Mouse (Mus musculus): ENCODE results near the gene Rasgef1b.

- no peak for TF ChIP-seq E2F4 (IDR thresholded peaks at IDR 0.05; ENCODE audit: insufficient replicate concordance, low read depth, low read length)
- no peak for TF ChIP-seq BHLHE40 (IDR thresholded peaks at IDR 0.05; ENCODE audit: low read depth, low read length)
- TF ChIP-seq RAD21 (IDR thresholded peaks at IDR 0.05; ENCODE audit: low read depth, low read length) = no peak
- TF ChIP-seq EP300 (IDR thresholded peaks at IDR 0.05; ENCODE audit: low read length) = no peak
- no peak for TF ChIP-seq POLR2AphosphoS2 (IDR thresholded peaks at IDR 0.05; ENCODE audit: low read depth, low read length)
- no peak for TF ChIP-seq CTCF (conservative IDR thresholded peaks at IDR 0.05 in 1 of 2, IDR thresholded peaks at IDR 0.05 in 1 of 2; ENCODE audit: low read depth in 2 of 2, low read length in 2 of 2)
Observed at GRCm38 (mm10) chr5:99482016-99482415, 246.8 kb downstream of the Rasgef1b start.
